Mouse (Mus musculus): Measurements from ENCODE around the gene Ilf2. TPM values are rescaled to one million over a fixed set of nuclear protein-coding genes. Genes with fewer than 3 reads are reported as not detected.

The Ilf2 gene
- total RNA-seq, 2 experiments from 2014 or later, result 29.6 to 32.2 TPM

GRCm38 (mm10) chr3:90537141-90537904 is 61.4 kb downstream of the Ilf2 start, which contains the start of gene S100a16:
S100a16 (plus strand) TSS chr3:90537254.
- intact Hi-C loops (cut with DNase I), result no loop called here
- DNase-seq, result peak; percentile 75 to 78

- intact Hi-C loops (cut with DNase I), result no loop called here
- DNase-seq, result no peak
Measured at GRCm38 (mm10) chr3:90537905-90538296, 62.0 kb downstream of the Ilf2 start.

Other genes starting within 250 kb of the Ilf2 start
- gene Jtb, start 244.5 kb upstream of the Ilf2 start, total RNA-seq (2021), result 10 to 100 TPM; 43.8 to 48.9 TPM
- gene Creb3l4, start 232.6 kb upstream of the Ilf2 start, total RNA-seq (2021), result not detected
- 10 to 100 TPM; 82.5 to 90.4 TPM for gene Slc39a1, start 228.0 kb upstream of the Ilf2 start, total RNA-seq (2021)
- gene Crtc2, start 222.0 kb upstream of the Ilf2 start, total RNA-seq (2021), result 10 to 100 TPM; 18.2 to 20.8 TPM
- 10 to 100 TPM; 34.0 to 34.5 TPM for gene Dennd4b, start 210.9 kb upstream of the Ilf2 start, total RNA-seq (2021)
- gene Gatad2b, start 182.9 kb upstream of the Ilf2 start, total RNA-seq (2021), result 10 to 100 TPM; 50.1 to 50.7 TPM
- gene Slc27a3, start 86.2 kb upstream of the Ilf2 start, total RNA-seq (2021), result under 1 TPM; 0.54 to 1.00 TPM
- gene Ints3, start 42.5 kb upstream of the Ilf2 start, total RNA-seq (2021), result 10 to 100 TPM; 23.7 to 27.9 TPM
- gene Npr1, start 10.3 kb upstream of the Ilf2 start, total RNA-seq (2021), result 10 to 100 TPM; 19.9 to 21.3 TPM
- gene Snapin, start 14.9 kb downstream of the Ilf2 start, total RNA-seq (2021), result 10 to 100 TPM; 61.0 to 71.3 TPM
- gene Chtop, start 33.4 kb downstream of the Ilf2 start, total RNA-seq (2021), result 100 to 1,000 TPM in 1 of 2 experiments, 10 to 100 TPM in 1; 92.7 to 106 TPM
- gene S100a1, start 38.3 kb downstream of the Ilf2 start, total RNA-seq (2021), result 100 to 1,000 TPM; 897 to 921 TPM
- 10 to 100 TPM; 31.2 to 32.1 TPM for gene S100a13, start 38.3 kb downstream of the Ilf2 start, total RNA-seq (2021)
- gene S100a14, start 50.7 kb downstream of the Ilf2 start, total RNA-seq (2021), result under 1 TPM; 0.46 to 0.53 TPM
- gene S100a16, start 61.1 kb downstream of the Ilf2 start, total RNA-seq (2021), result 10 to 100 TPM; 64.0 to 66.5 TPM
- not detected for gene S100a3, start 84.5 kb downstream of the Ilf2 start, total RNA-seq (2021)
- not detected for gene S100a2, start 114.1 kb downstream of the Ilf2 start, total RNA-seq (2021)
- not detected for gene Gm42674, start 125.8 kb downstream of the Ilf2 start, total RNA-seq (2021)
- gene S100a4, start 127.6 kb downstream of the Ilf2 start, total RNA-seq (2021), result 10 to 100 TPM; 10.1 to 14.2 TPM
- not detected for gene S100a5, start 132.4 kb downstream of the Ilf2 start, total RNA-seq (2021)
- gene S100a6, start 136.8 kb downstream of the Ilf2 start, total RNA-seq (2021), result 10 to 100 TPM; 71.6 to 89.7 TPM
- under 1 TPM in 1 of 2 experiments, not detected in 1; 0.27 TPM for gene S100a7a, start 177.9 kb downstream of the Ilf2 start, total RNA-seq (2021)
- 1 to 10 TPM; 2.4 to 3.3 TPM for gene S100a8, start 192.9 kb downstream of the Ilf2 start, total RNA-seq (2021)
- 1 to 10 TPM; 3.1 to 4.4 TPM for gene S100a9, start 219.6 kb downstream of the Ilf2 start, total RNA-seq (2021)

Measured in heart, postnatal 36 days (tissue).